Mouse (Mus musculus): ENCODE data around the gene Ddah1.

Ddah1 gene

GRCm38 (mm10) chr3:145882076-145882874 is 123.8 kb downstream of the Ddah1 start:
- Histone ChIP-seq H3K4me1 (replicated peaks; ENCODE audit: low read depth, low read length) (0 out of 2 replicates have a peak, but pooled peaks cover 3% of the 10 kb centered on the region), H3K36me3 (ENCODE audit: insufficient read depth, low read length) (no peaks in the 10 kb centered on the region), H3K4me3 (replicated peaks; ENCODE audit: low read length) (no peak overlapping the region), H3K27me3 (ENCODE audit: insufficient read depth, low read length) (no peaks in the 10 kb centered on the region), H3K9me3 (ENCODE audit: low read length) (no peaks in the 10 kb centered on the region)
- TF ChIP-seq NANOG (IDR thresholded peaks at IDR 0.05; ENCODE audit: borderline replicate concordance, low read length) (no peak), POU5F1 (IDR thresholded peaks at IDR 0.05; ENCODE audit: borderline replicate concordance, low read length) (no peak), CTCF (conservative IDR thresholded peaks at IDR 0.05; ENCODE audit: low read length) (no peak)

- H3K9me3 ChIP-seq (ENCODE audit: low read length) = no peaks in the 10 kb centered on the region
- no peaks in the 10 kb centered on the region for H3K27me3 ChIP-seq (ENCODE audit: insufficient read depth, low read length)
- TF ChIP-seq NANOG (IDR thresholded peaks at IDR 0.05; ENCODE audit: borderline replicate concordance, low read length) (no peak), POU5F1 (IDR thresholded peaks at IDR 0.05; ENCODE audit: borderline replicate concordance, low read length) (no peak), CTCF (conservative IDR thresholded peaks at IDR 0.05; ENCODE audit: low read length) (no peak)
- no peak overlapping the region for H3K4me3 ChIP-seq (replicated peaks; ENCODE audit: low read length)
- H3K4me1 ChIP-seq (replicated peaks; ENCODE audit: low read depth, low read length) = 0 out of 2 replicates have a peak, but pooled peaks cover 3% of the 10 kb centered on the region
- H3K36me3 ChIP-seq (ENCODE audit: insufficient read depth, low read length) = no peaks in the 10 kb centered on the region
Measured at GRCm38 (mm10) chr3:145883233-145883632, 124.8 kb downstream of the Ddah1 start.

GRCm38 (mm10) chr3:145885376-145885775 is 126.9 kb downstream of the Ddah1 start:
- no peaks in the 10 kb centered on the region for H3K9me3 ChIP-seq (ENCODE audit: low read length)
- no peak overlapping the region for H3K4me3 ChIP-seq (replicated peaks; ENCODE audit: low read length)
- H3K36me3 ChIP-seq (ENCODE audit: insufficient read depth, low read length) = no peaks in the 10 kb centered on the region
- 0 out of 2 replicates have a peak, but pooled peaks cover 3% of the 10 kb centered on the region for H3K4me1 ChIP-seq (replicated peaks; ENCODE audit: low read depth, low read length)
- TF ChIP-seq POU5F1 (IDR thresholded peaks at IDR 0.05; ENCODE audit: borderline replicate concordance, low read length) (no peak), CTCF (conservative IDR thresholded peaks at IDR 0.05; ENCODE audit: low read length) (no peak), NANOG (IDR thresholded peaks at IDR 0.05; ENCODE audit: borderline replicate concordance, low read length) (no peak)
- no peaks in the 10 kb centered on the region for H3K27me3 ChIP-seq (ENCODE audit: insufficient read depth, low read length)

GRCm38 (mm10) chr3:145885851-145886464 is 127.5 kb downstream of the Ddah1 start:
- Histone ChIP-seq H3K36me3 (ENCODE audit: insufficient read depth, low read length) (no peaks in the 10 kb centered on the region), H3K27me3 (ENCODE audit: insufficient read depth, low read length) (no peaks in the 10 kb centered on the region), H3K4me3 (replicated peaks; ENCODE audit: low read length) (no peak overlapping the region), H3K9me3 (ENCODE audit: low read length) (no peaks in the 10 kb centered on the region), H3K4me1 (replicated peaks; ENCODE audit: low read depth, low read length) (0 out of 2 replicates have a peak, but pooled peaks cover 3% of the 10 kb centered on the region)
- TF ChIP-seq POU5F1 (IDR thresholded peaks at IDR 0.05; ENCODE audit: borderline replicate concordance, low read length) (no peak), CTCF (conservative IDR thresholded peaks at IDR 0.05; ENCODE audit: low read length) (no peak), NANOG (IDR thresholded peaks at IDR 0.05; ENCODE audit: borderline replicate concordance, low read length) (no peak)

GRCm38 (mm10) chr3:145887430-145887971 is 129.0 kb downstream of the Ddah1 start:
- Histone ChIP-seq H3K9me3 (ENCODE audit: low read length) (no peaks in the 10 kb centered on the region), H3K36me3 (ENCODE audit: insufficient read depth, low read length) (no peaks in the 10 kb centered on the region), H3K4me3 (replicated peaks; ENCODE audit: low read length) (no peak overlapping the region), H3K27me3 (ENCODE audit: insufficient read depth, low read length) (no peaks in the 10 kb centered on the region), H3K4me1 (replicated peaks; ENCODE audit: low read depth, low read length) (no peaks in the 10 kb centered on the region; the same call in 1 of the 2 replicates)
- TF ChIP-seq NANOG (IDR thresholded peaks at IDR 0.05; ENCODE audit: borderline replicate concordance, low read length) (no peak), POU5F1 (IDR thresholded peaks at IDR 0.05; ENCODE audit: borderline replicate concordance, low read length) (no peak), CTCF (conservative IDR thresholded peaks at IDR 0.05; ENCODE audit: low read length) (no peak)

GRCm38 (mm10) chr3:145890346-145891132 is 132.1 kb downstream of the Ddah1 start:
- Histone ChIP-seq H3K4me3 (replicated peaks; ENCODE audit: low read length) (no peak overlapping the region), H3K27me3 (ENCODE audit: insufficient read depth, low read length) (no peaks in the 10 kb centered on the region), H3K9me3 (ENCODE audit: low read length) (no peaks in the 10 kb centered on the region), H3K36me3 (ENCODE audit: insufficient read depth, low read length) (no peaks in the 10 kb centered on the region), H3K4me1 (replicated peaks; ENCODE audit: low read depth, low read length) (no peaks in the 10 kb centered on the region; the same call in 1 of the 2 replicates)
- no peak for TF ChIP-seq NANOG (IDR thresholded peaks at IDR 0.05; ENCODE audit: borderline replicate concordance, low read length)

- H3K27me3 ChIP-seq (ENCODE audit: insufficient read depth, low read length) = no peaks in the 10 kb centered on the region
- no peaks in the 10 kb centered on the region; the same call in 1 of the 2 replicates for H3K4me1 ChIP-seq (replicated peaks; ENCODE audit: low read depth, low read length)
- H3K9me3 ChIP-seq (ENCODE audit: low read length) = no peaks in the 10 kb centered on the region
- no peak overlapping the region for H3K4me3 ChIP-seq (replicated peaks; ENCODE audit: low read length)
- no peaks in the 10 kb centered on the region for H3K36me3 ChIP-seq (ENCODE audit: insufficient read depth, low read length)
- TF ChIP-seq NANOG (IDR thresholded peaks at IDR 0.05; ENCODE audit: borderline replicate concordance, low read length) (no peak), CTCF (conservative IDR thresholded peaks at IDR 0.05; ENCODE audit: low read length) (no peak), POU5F1 (IDR thresholded peaks at IDR 0.05; ENCODE audit: borderline replicate concordance, low read length) (no peak)
Measured at GRCm38 (mm10) chr3:145892451-145892850, 134.0 kb downstream of the Ddah1 start.

GRCm38 (mm10) chr3:145894131-145894530 is 135.7 kb downstream of the Ddah1 start:
- TF ChIP-seq POU5F1 (IDR thresholded peaks at IDR 0.05; ENCODE audit: borderline replicate concordance, low read length) (no peak), NANOG (IDR thresholded peaks at IDR 0.05; ENCODE audit: borderline replicate concordance, low read length) (no peak), CTCF (conservative IDR thresholded peaks at IDR 0.05; ENCODE audit: low read length) (no peak)
- Histone ChIP-seq H3K4me3 (replicated peaks; ENCODE audit: low read length) (no peak overlapping the region), H3K9me3 (ENCODE audit: low read length) (no peaks in the 10 kb centered on the region), H3K4me1 (replicated peaks; ENCODE audit: low read depth, low read length) (no peaks in the 10 kb centered on the region; the same call in 1 of the 2 replicates), H3K27me3 (ENCODE audit: insufficient read depth, low read length) (no peaks in the 10 kb centered on the region), H3K36me3 (ENCODE audit: insufficient read depth, low read length) (no peaks in the 10 kb centered on the region)
